Mouse (Mus musculus): ENCODE data around the gene Afap1.

Gene Afap1

GRCm38 (mm10) chr5:35897147-35897546 lies 4.0 kb downstream of the Afap1 start:
- DNase-seq (ENCODE audit: low spot score in 2 of 2) = no peak

GRCm38 (mm10) chr5:35898114-35898513 lies 5.0 kb downstream of the Afap1 start:
- no peak for DNase-seq (ENCODE audit: low spot score in 2 of 2)

GRCm38 (mm10) chr5:35898994-35899393 lies 5.9 kb downstream of the Afap1 start:
- no peak for DNase-seq (ENCODE audit: low spot score in 2 of 2)

GRCm38 (mm10) chr5:35900401-35901225 lies 7.5 kb downstream of the Afap1 start:
- DNase-seq (ENCODE audit: low spot score in 2 of 2) = no peak

- DNase-seq (ENCODE audit: low spot score in 2 of 2) = no peak
These were observed 8.2 kb downstream of the Afap1 start for GRCm38 (mm10) chr5:35901226-35901809.

GRCm38 (mm10) chr5:35903456-35903855 lies 10.3 kb downstream of the Afap1 start:
- no peak for DNase-seq (ENCODE audit: low spot score in 2 of 2)

GRCm38 (mm10) chr5:35905283-35905682 lies 12.2 kb downstream of the Afap1 start:
- no peak for DNase-seq (ENCODE audit: low spot score in 2 of 2)

- no peak for DNase-seq (ENCODE audit: low spot score in 2 of 2)
These were observed 14.0 kb downstream of the Afap1 start for GRCm38 (mm10) chr5:35907090-35907489.

- DNase-seq (ENCODE audit: low spot score in 2 of 2) = peak; percentile 84 to 92
These were observed 14.7 kb downstream of the Afap1 start for GRCm38 (mm10) chr5:35907633-35908426.

- DNase-seq (ENCODE audit: low spot score in 2 of 2) = no peak
These were observed 15.7 kb downstream of the Afap1 start for GRCm38 (mm10) chr5:35908626-35909443.

GRCm38 (mm10) chr5:35915629-35916300 lies 22.6 kb downstream of the Afap1 start:
- DNase-seq (ENCODE audit: low spot score in 2 of 2) = no peak

GRCm38 (mm10) chr5:35916666-35917065 lies 23.5 kb downstream of the Afap1 start:
- DNase-seq (ENCODE audit: low spot score in 2 of 2) = no peak

- DNase-seq (ENCODE audit: low spot score in 2 of 2) = peak; percentile 71 to 89
These were observed 25.3 kb downstream of the Afap1 start for GRCm38 (mm10) chr5:35918387-35918786.

- no peak for DNase-seq (ENCODE audit: low spot score in 2 of 2)
These were observed 27.0 kb downstream of the Afap1 start for GRCm38 (mm10) chr5:35920076-35920475.

- DNase-seq (ENCODE audit: low spot score in 2 of 2) = no peak
These were observed 27.4 kb downstream of the Afap1 start for GRCm38 (mm10) chr5:35920557-35920956.

- DNase-seq (ENCODE audit: low spot score in 2 of 2) = no peak
These were observed 28.0 kb downstream of the Afap1 start for GRCm38 (mm10) chr5:35921141-35921540.

- DNase-seq (ENCODE audit: low spot score in 2 of 2) = no peak
These were observed 28.6 kb downstream of the Afap1 start for GRCm38 (mm10) chr5:35921595-35922254.

GRCm38 (mm10) chr5:35923448-35923847 lies 30.3 kb downstream of the Afap1 start:
- no peak for DNase-seq (ENCODE audit: low spot score in 2 of 2)

- DNase-seq (ENCODE audit: low spot score in 2 of 2) = peak; percentile 64 to 85
These were observed 32.1 kb downstream of the Afap1 start for GRCm38 (mm10) chr5:35925171-35925634.

GRCm38 (mm10) chr5:35926511-35926910 lies 33.4 kb downstream of the Afap1 start:
- DNase-seq (ENCODE audit: low spot score in 2 of 2) = no peak

Data from right cerebral cortex, postnatal 10 days (tissue).